Mouse (Mus musculus) E14TG2a.4 (cell line): ENCODE measurements around the gene Gm38394.

ENCODE experiments used
- CTCF ChIP-seq: conservative IDR thresholded peaks from 2 replicates; pipeline ENCODE4 v1.5.1; 2014; ENCODE audit warnings: low read length
- POU5F1 ChIP-seq: IDR thresholded peaks from 2 replicates; pipeline ENCODE4 v1.6.1; 2014; ENCODE audit warnings: low read length, borderline replicate concordance

- TF ChIP-seq CTCF (no peak), POU5F1 (no peak)
Measured at GRCm38 (mm10) chr1:133610601-133611000, 50.5 kb downstream of the Gm38394 start.
